Mouse (Mus musculus): ENCODE measurements around the gene Zbtb48. TPM values are rescaled to one million over a fixed set of nuclear protein-coding genes. Genes with fewer than 3 reads are reported as not detected.

Gene Zbtb48
- polyA plus RNA-seq, 2 experiments, result 6.4 to 10.7 TPM

- H3K4me1 ChIP-seq (replicated peaks; ENCODE audit: control insufficient read depth in 2 of 2, insufficient read depth in 2 of 2, low read length in 1 of 2), result no peaks in the 10 kb centered on the region
- DNase-seq (ENCODE audit: low read depth in 3 of 3, low spot score in 3 of 3), result no peak
- H3K4me2 ChIP-seq (ENCODE audit: low read depth), result no peak overlapping the region
- ATAC-seq (ENCODE audit: insufficient read depth), result no peak
- H3K27ac ChIP-seq, result no peak overlapping the region
- 80% methylated on average over 8 of the region's 8 CpGs for WGBS (ENCODE audit: insufficient replicate concordance)
- H3K9ac ChIP-seq (replicated peaks), result no peak overlapping the region
- no peaks in the 10 kb centered on the region for H3K27me3 ChIP-seq (ENCODE audit: control insufficient read depth, insufficient read depth, low read length)
- no peak for TF ChIP-seq EP300 (IDR thresholded peaks at IDR 0.05; ENCODE audit: low read depth)
- peak; percentile 45 for TF ChIP-seq CTCF (IDR thresholded peaks at IDR 0.05; ENCODE audit: low read depth)
- H3K4me3 ChIP-seq (ENCODE audit: insufficient read depth in 1 of 2, low read depth in 2 of 2, low read length in 2 of 2), result no peak overlapping the region
- no peaks in the 10 kb centered on the region for H3K9me3 ChIP-seq (ENCODE audit: control insufficient read depth, low read length)
- peaks cover 40% of the 10 kb centered on the region for H3K36me3 ChIP-seq (replicated peaks; ENCODE audit: control insufficient read depth, insufficient read depth, low read depth)
Observed at GRCm38 (mm10) chr4:151980699-151981098, 46.8 kb downstream of the Zbtb48 start.

GRCm38 (mm10) chr4:151977748-151978147, 49.7 kb downstream of the Zbtb48 start:
- Histone ChIP-seq H3K9ac (replicated peaks) (no peak overlapping the region), H3K36me3 (replicated peaks; ENCODE audit: control insufficient read depth, insufficient read depth, low read depth) (peaks cover 61% of the 10 kb centered on the region), H3K4me2 (ENCODE audit: low read depth) (no peak overlapping the region), H3K4me3 (ENCODE audit: insufficient read depth in 1 of 2, low read depth in 2 of 2, low read length in 2 of 2) (no peak overlapping the region), H3K27ac (no peak overlapping the region), H3K9me3 (ENCODE audit: control insufficient read depth, low read length) (no peaks in the 10 kb centered on the region), H3K4me1 (replicated peaks; ENCODE audit: control insufficient read depth in 2 of 2, insufficient read depth in 2 of 2, low read length in 1 of 2) (no peaks in the 10 kb centered on the region), H3K27me3 (ENCODE audit: control insufficient read depth, insufficient read depth, low read length) (no peaks in the 10 kb centered on the region)
- ATAC-seq (ENCODE audit: insufficient read depth) (no peak), DNase-seq (ENCODE audit: low read depth in 3 of 3, low spot score in 3 of 3) (peak in 1 of 3 experiments; percentile 52)
- TF ChIP-seq EP300 (IDR thresholded peaks at IDR 0.05; ENCODE audit: low read depth) (no peak), CTCF (IDR thresholded peaks at IDR 0.05; ENCODE audit: low read depth) (peak; percentile 95)
- WGBS (ENCODE audit: insufficient replicate concordance), result 40% methylated on average over 10 of the region's 10 CpGs

GRCm38 (mm10) chr4:151975441-151975840, 52.0 kb downstream of the Zbtb48 start:
- Histone ChIP-seq H3K27ac (no peak overlapping the region), H3K9ac (replicated peaks) (no peak overlapping the region), H3K4me3 (ENCODE audit: insufficient read depth in 1 of 2, low read depth in 2 of 2, low read length in 2 of 2) (no peak overlapping the region), H3K27me3 (ENCODE audit: control insufficient read depth, insufficient read depth, low read length) (no peaks in the 10 kb centered on the region), H3K4me2 (ENCODE audit: low read depth) (no peak overlapping the region), H3K9me3 (ENCODE audit: control insufficient read depth, low read length) (no peaks in the 10 kb centered on the region), H3K4me1 (replicated peaks; ENCODE audit: control insufficient read depth in 2 of 2, insufficient read depth in 2 of 2, low read length in 1 of 2) (no peaks in the 10 kb centered on the region; a peak in 1 of 4 replicates), H3K36me3 (replicated peaks; ENCODE audit: control insufficient read depth, insufficient read depth, low read depth) (peaks cover 57% of the 10 kb centered on the region)
- DNase-seq (ENCODE audit: low read depth in 3 of 3, low spot score in 3 of 3), result no peak
- 68% methylated on average over 3 of the region's 3 CpGs for WGBS (ENCODE audit: insufficient replicate concordance)
- peak; percentile 85 for TF ChIP-seq CTCF (IDR thresholded peaks at IDR 0.05; ENCODE audit: low read depth)
- TF ChIP-seq EP300 (IDR thresholded peaks at IDR 0.05; ENCODE audit: low read depth), result no peak
- ATAC-seq (ENCODE audit: insufficient read depth), result no peak

GRCm38 (mm10) chr4:151972221-151972967, 55.1 kb downstream of the Zbtb48 start:
- Histone ChIP-seq H3K36me3 (replicated peaks; ENCODE audit: control insufficient read depth, insufficient read depth, low read depth) (peaks cover 64% of the 10 kb centered on the region), H3K9me3 (ENCODE audit: control insufficient read depth, low read length) (no peaks in the 10 kb centered on the region), H3K27ac (no peak overlapping the region; the same call in 1 of the 2 replicates), H3K27me3 (ENCODE audit: control insufficient read depth, insufficient read depth, low read length) (no peaks in the 10 kb centered on the region), H3K4me1 (replicated peaks; ENCODE audit: control insufficient read depth in 2 of 2, insufficient read depth in 2 of 2, low read length in 1 of 2) (no peaks in the 10 kb centered on the region; a peak in 1 of 4 replicates), H3K4me2 (ENCODE audit: low read depth) (no peak overlapping the region), H3K4me3 (ENCODE audit: insufficient read depth in 1 of 2, low read depth in 2 of 2, low read length in 2 of 2) (no peak overlapping the region), H3K9ac (replicated peaks) (no peak overlapping the region)
- TF ChIP-seq CTCF (IDR thresholded peaks at IDR 0.05; ENCODE audit: low read depth) (peak; percentile 86), EP300 (IDR thresholded peaks at IDR 0.05; ENCODE audit: low read depth) (no peak)
- 75% methylated on average over 10 of the region's 10 CpGs for WGBS (ENCODE audit: insufficient replicate concordance)
- DNase-seq (ENCODE audit: low read depth in 3 of 3, low spot score in 3 of 3) (no peak), ATAC-seq (ENCODE audit: insufficient read depth) (no peak)

Other genes with a start within 250 kb of the Zbtb48 start
- gene Camta1, start 165.8 kb downstream of the Zbtb48 start, polyA plus RNA-seq (2012; rRNA removed), result 4.8 and 7.3 TPM in 2 replicates
- gene Camta1, start 165.8 kb downstream of the Zbtb48 start, polyA plus RNA-seq (2014; fragmentation: Nextera tagmentation; extraction: Ambion mirVana), result 31.0 and 32.8 TPM in 2 replicates
- 32.9 and 34.4 TPM in 2 replicates for gene Dnajc11, start 94.0 kb downstream of the Zbtb48 start, polyA plus RNA-seq (2012; rRNA removed)
- gene Dnajc11, start 94.0 kb downstream of the Zbtb48 start, polyA plus RNA-seq (2014; fragmentation: Nextera tagmentation; extraction: Ambion mirVana), result 32.9 and 42.2 TPM in 2 replicates
- 4.8 and 5.0 TPM in 2 replicates for gene Thap3, start 38.7 kb downstream of the Zbtb48 start, polyA plus RNA-seq (2012; rRNA removed)
- gene Thap3, start 38.7 kb downstream of the Zbtb48 start, polyA plus RNA-seq (2014; fragmentation: Nextera tagmentation; extraction: Ambion mirVana), result 4.5 and 5.2 TPM in 2 replicates
- 2.8 and 2.9 TPM in 2 replicates for gene Phf13, start 31.4 kb downstream of the Zbtb48 start, polyA plus RNA-seq (2012; rRNA removed)
- gene Phf13, start 31.4 kb downstream of the Zbtb48 start, polyA plus RNA-seq (2014; fragmentation: Nextera tagmentation; extraction: Ambion mirVana), result 3.7 and 5.2 TPM in 2 replicates
- 4.4 and 5.3 TPM in 2 replicates for gene Klhl21, start 18.9 kb downstream of the Zbtb48 start, polyA plus RNA-seq (2012; rRNA removed)
- gene Klhl21, start 18.9 kb downstream of the Zbtb48 start, polyA plus RNA-seq (2014; fragmentation: Nextera tagmentation; extraction: Ambion mirVana), result 2.3 and 2.8 TPM in 2 replicates
- 0.03 and 0.06 TPM in 2 replicates for gene Tas1r1, start 10.9 kb upstream of the Zbtb48 start, polyA plus RNA-seq (2012; rRNA removed)
- gene Tas1r1, start 10.9 kb upstream of the Zbtb48 start, polyA plus RNA-seq (2014; fragmentation: Nextera tagmentation; extraction: Ambion mirVana), result not detected in 2 replicates
- gene Nol9, start 11.7 kb upstream of the Zbtb48 start, polyA plus RNA-seq (2012; rRNA removed), result 9.8 and 11.1 TPM in 2 replicates
- gene Nol9, start 11.7 kb upstream of the Zbtb48 start, polyA plus RNA-seq (2014; fragmentation: Nextera tagmentation; extraction: Ambion mirVana), result 11.5 and 16.3 TPM in 2 replicates
- gene Plekhg5, start 44.8 kb upstream of the Zbtb48 start, polyA plus RNA-seq (2012; rRNA removed), result 4.5 and 4.7 TPM in 2 replicates
- 2.6 and 4.8 TPM in 2 replicates for gene Plekhg5, start 44.8 kb upstream of the Zbtb48 start, polyA plus RNA-seq (2014; fragmentation: Nextera tagmentation; extraction: Ambion mirVana)
- gene Tnfrsf25, start 88.3 kb upstream of the Zbtb48 start, polyA plus RNA-seq (2012; rRNA removed), result 0.68 and 0.93 TPM in 2 replicates
- 0.15 and 0.16 TPM in 2 replicates for gene Tnfrsf25, start 88.3 kb upstream of the Zbtb48 start, polyA plus RNA-seq (2014; fragmentation: Nextera tagmentation; extraction: Ambion mirVana)
- gene Espn, start 124.7 kb upstream of the Zbtb48 start, polyA plus RNA-seq (2012; rRNA removed), result 1.2 and 1.5 TPM in 2 replicates
- gene Espn, start 124.7 kb upstream of the Zbtb48 start, polyA plus RNA-seq (2014; fragmentation: Nextera tagmentation; extraction: Ambion mirVana), result 1.2 and 1.9 TPM in 2 replicates
- 0.01 and 0.02 TPM in 2 replicates for gene Hes2, start 131.2 kb upstream of the Zbtb48 start, polyA plus RNA-seq (2012; rRNA removed)
- 0.05 TPM in 1 of 2 replicates, not detected in the other for gene Hes2, start 131.2 kb upstream of the Zbtb48 start, polyA plus RNA-seq (2014; fragmentation: Nextera tagmentation; extraction: Ambion mirVana)
- gene Acot7, start 150.5 kb upstream of the Zbtb48 start, polyA plus RNA-seq (2012; rRNA removed), result 10.8 and 12.5 TPM in 2 replicates
- gene Acot7, start 150.5 kb upstream of the Zbtb48 start, polyA plus RNA-seq (2014; fragmentation: Nextera tagmentation; extraction: Ambion mirVana), result 12.2 and 13.0 TPM in 2 replicates
- gene Gpr153, start 246.6 kb upstream of the Zbtb48 start, polyA plus RNA-seq (2012; rRNA removed), result 1.1 and 1.2 TPM in 2 replicates
- 0.58 and 0.59 TPM in 2 replicates for gene Gpr153, start 246.6 kb upstream of the Zbtb48 start, polyA plus RNA-seq (2014; fragmentation: Nextera tagmentation; extraction: Ambion mirVana)

Measured in liver, embryonic 14.5 days (tissue).